In the genomic region with DNA sequence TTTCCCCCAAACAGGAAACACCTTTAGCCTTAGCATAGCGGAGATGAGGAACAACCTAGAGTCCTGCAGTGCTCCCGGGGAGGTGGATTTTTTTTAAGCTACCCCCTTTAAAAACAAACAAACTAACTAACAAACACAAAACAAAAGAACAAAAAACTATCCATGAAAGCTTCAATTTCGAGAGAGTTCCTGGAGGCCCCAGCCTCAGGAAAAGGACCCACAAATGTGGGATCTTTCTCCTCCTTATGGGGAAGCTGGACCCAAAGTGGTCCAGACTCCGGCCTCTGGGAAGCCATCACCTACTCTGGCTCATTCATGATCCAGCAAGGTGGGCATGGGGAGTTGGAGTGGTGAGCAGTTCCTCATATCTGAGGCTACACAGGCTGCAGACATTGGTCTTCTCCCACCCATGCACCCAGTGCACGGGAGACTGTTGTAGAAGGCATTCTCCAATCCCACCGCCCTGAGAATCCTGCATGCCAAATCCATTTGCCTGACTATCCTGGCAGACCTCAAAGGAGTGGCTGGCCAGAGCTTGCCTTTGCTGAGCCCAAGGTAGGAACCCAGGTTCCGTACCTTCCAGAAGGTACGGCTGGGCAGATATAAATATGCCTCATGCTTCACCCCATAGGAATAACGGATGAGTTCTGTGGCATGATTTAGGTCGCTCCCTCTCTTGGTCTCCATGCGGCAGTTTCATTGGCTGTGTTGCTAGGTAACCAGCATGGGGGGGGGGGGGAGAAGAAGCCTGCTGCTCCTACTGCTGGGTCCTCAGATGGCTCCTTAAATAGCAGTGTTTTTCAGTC, we compare ENCODE assay signal across 8 mouse cellular contexts. TPM values are rescaled to one million over a fixed set of nuclear protein-coding genes. Genes with fewer than 3 reads are reported as not detected.
DNase-seq lines count a peak whose midpoint lies in the region; ATAC-seq lines count a peak whose summit lies in the region.

No protein-coding gene starts in this region.

- H3K27me3 ChIP-seq in forebrain, embryonic 16.5 days (replicated peaks; ENCODE audit: control insufficient read depth, insufficient read depth, low read length), result no peaks in the 10 kb centered on the region
- H3K27me3 ChIP-seq in midbrain, embryonic 11.5 days (ENCODE audit: control insufficient read depth, insufficient read depth, low read length), result no peaks in the 10 kb centered on the region

- ATAC-seq in forebrain, embryonic 16.5 days, result peak; percentile 64
- peak; percentile 16; the same call in 1 of the 2 replicates for ATAC-seq in midbrain, embryonic 11.5 days (ENCODE audit: low FRiP score)

- no peaks in the 10 kb centered on the region for H3K36me3 ChIP-seq in forebrain, embryonic 16.5 days (ENCODE audit: control insufficient read depth, insufficient read depth)
- no peaks in the 10 kb centered on the region for H3K36me3 ChIP-seq in midbrain, embryonic 11.5 days (ENCODE audit: control insufficient read depth, insufficient read depth, low read length)

- no peak overlapping the region for H3K4me3 ChIP-seq in forebrain, embryonic 16.5 days (replicated peaks; ENCODE audit: low read length)
- no peak overlapping the region for H3K4me3 ChIP-seq in midbrain, embryonic 11.5 days (ENCODE audit: low read depth, low read length)

- peak overlapping the region; percentile 88 for H3K27ac ChIP-seq in forebrain, embryonic 16.5 days (ENCODE audit: low read length)
- H3K27ac ChIP-seq in midbrain, embryonic 11.5 days (ENCODE audit: low read depth, low read length), result no peak overlapping the region

- no peaks in the 10 kb centered on the region for H3K9me3 ChIP-seq in forebrain, embryonic 16.5 days (ENCODE audit: control insufficient read depth, low read length)
- peaks cover 2% of the 10 kb centered on the region; the same call in 1 of the 2 replicates for H3K9me3 ChIP-seq in midbrain, embryonic 11.5 days (ENCODE audit: control insufficient read depth, low read length)

- intact Hi-C loops in heart, postnatal 25 days (cut with DNase I), result no loop called here

- H3K9ac ChIP-seq in forebrain, embryonic 16.5 days (replicated peaks; ENCODE audit: low read depth, low read length), result peak overlapping the region; percentile 43; the same call in 1 of the 2 replicates
- H3K9ac ChIP-seq in midbrain, embryonic 11.5 days (ENCODE audit: low read length), result no peak overlapping the region

- H3K4me1 ChIP-seq in forebrain, embryonic 16.5 days (replicated peaks; ENCODE audit: control insufficient read depth, insufficient read depth, low read length), result peaks cover 48% of the 10 kb centered on the region
- peaks cover 35% of the 10 kb centered on the region for H3K4me1 ChIP-seq in midbrain, embryonic 11.5 days (ENCODE audit: control insufficient read depth, insufficient read depth, low read length)

- peak overlapping the region; percentile 37 for H3K4me2 ChIP-seq in forebrain, embryonic 16.5 days (ENCODE audit: low read length)
- peak overlapping the region; percentile 35 for H3K4me2 ChIP-seq in midbrain, embryonic 11.5 days

- 35% methylated on average over 11 of the region's 11 CpGs for WGBS in forebrain, embryonic 16.5 days
- WGBS in midbrain, embryonic 11.5 days, result 37% methylated on average over 11 of the region's 11 CpGs

- peak; percentile 88 for DNase-seq in heart, adult 11 months
- no peak for DNase-seq in heart, postnatal 25 days (ENCODE audit: low spot score)
- peak; percentile 95 for DNase-seq in brain, adult 2 months (ENCODE audit: low read depth, low spot score)
- peak; percentile 90 for DNase-seq in midbrain, embryonic 11.5 days (ENCODE audit: low spot score, missing footprints)
- DNase-seq in adipocyte (ENCODE audit: low spot score), result no peak
- DNase-seq in adrenal gland, adult 18-20 months (ENCODE audit: low spot score in 2 of 2), result no peak
- DNase-seq in c-Kit-positive CD71-positive TER-119-positive erythroid progenitor cells, embryonic 14.5 days (ENCODE audit: low spot score), result no peak

RNA-seq across cellular contexts. Expression of gene Ttc7, which starts 48.9 kb away (rescaled TPM):
- total RNA-seq in heart, postnatal 25 days (2021), result 10 to 100 TPM; 10.4 to 13.0 TPM
- 3.1 and 3.4 TPM in 2 replicates for polyA plus RNA-seq in forebrain, embryonic 16.5 days (2015; fragmentation: Nextera tagmentation; extraction: Ambion mirVana)
- 3.0 and 3.1 TPM in 2 replicates for polyA plus RNA-seq in midbrain, embryonic 11.5 days (2014; fragmentation: Nextera tagmentation; extraction: Ambion mirVana)
- 10 to 100 TPM; 15.2 to 16.0 TPM for total RNA-seq in adrenal gland, adult 18-20 months (2021)

Comparison
In these comparisons a context has a peak if more than half of its experiments do, and no peak if none do; other contexts are left out.
1. DNase-seq: peak in heart, adult 11 months (single experiment), brain, adult 2 months (single experiment) and midbrain, embryonic 11.5 days (single experiment); none in heart, postnatal 25 days (single experiment), adipocyte (single experiment), adrenal gland, adult 18-20 months (0 of 2) and c-Kit-positive CD71-positive TER-119-positive erythroid progenitor cells, embryonic 14.5 days (single experiment).